Mouse (Mus musculus) lung, embryonic 16.5 days (tissue): ENCODE results near the gene Pah. TPM values are rescaled to one million over a fixed set of nuclear protein-coding genes. Genes with fewer than 3 reads are reported as not detected.

Experiments
- ATAC-seq: fragments of 200-750 bp; cut with Nextera tagmentation; 2 replicates; pipeline ENCODE4 v1.8.0; 2017; ENCODE audit warnings: low read depth, mild to moderate bottlenecking, moderate library complexity
- H3K27ac ChIP-seq: fragments of 300-500 bp; sonication (generic); 2 replicates; pipeline ENCODE4 v1.5.1; 2014; ENCODE audit warnings: mild to moderate bottlenecking, control low read depth, low read length
- H3K27me3 ChIP-seq: fragments of 300-500 bp; sonication (generic); 2 replicates; pipeline ENCODE4 v1.6.1; 2014; ENCODE audit warnings: low read depth, low read length, mixed read lengths; ENCODE audit not compliant: control insufficient read depth, insufficient read depth
- H3K36me3 ChIP-seq: fragments of 300-500 bp; sonication (generic); 2 replicates; pipeline ENCODE4 v1.6.1; 2014; ENCODE audit warnings: low read length; ENCODE audit not compliant: control insufficient read depth, insufficient read depth
- H3K4me1 ChIP-seq: fragments of 300-500 bp; sonication (generic); replicated peaks from 2 replicates; pipeline ENCODE4 v1.6.1; 2014; ENCODE audit warnings: low read length, mixed read lengths; ENCODE audit not compliant: control insufficient read depth, insufficient read depth
- H3K4me2 ChIP-seq: fragments of 300-500 bp; sonication (generic); 2 replicates; pipeline ENCODE4 v1.6.1; 2014; ENCODE audit warnings: low read depth, low read length, control low read depth
- H3K4me3 ChIP-seq: fragments of 300-500 bp; sonication (generic); 2 replicates; pipeline ENCODE4 v1.5.1; 2014; ENCODE audit warnings: mild to moderate bottlenecking, low read length, control low read depth
- H3K9ac ChIP-seq: fragments of 300-500 bp; sonication (generic); 2 replicates; pipeline ENCODE4 v1.6.1; 2014; ENCODE audit warnings: low read length, control low read depth
- H3K9me3 ChIP-seq: fragments of 300-500 bp; sonication (generic); 2 replicates; pipeline ENCODE4 v1.6.1; 2016; ENCODE audit warnings: low read length; ENCODE audit not compliant: control insufficient read depth
- WGBS: fragments of 180-500 bp; shearing (Covaris S2); extraction: QIAGEN DNeasy Blood & Tissue Kit; methylation state at CpG from one replicate; pipeline ENCODE4 v1.1.7; 2014; 5-methylcytosine and 5-hydroxymethylcytosine counted together
- polyA plus RNA-seq: library from polyadenylated mRNA; unstranded; fragments of >200 nt; fragmentation: Nextera tagmentation; extraction: Ambion mirVana; gene quantifications from 2 replicates; pipeline ENCODE4 v1.2.1, GENCODE M21; 2015

Pah gene
- polyA plus RNA-seq, 1 experiment from 2014 or later: 0.16 TPM

DNA sequence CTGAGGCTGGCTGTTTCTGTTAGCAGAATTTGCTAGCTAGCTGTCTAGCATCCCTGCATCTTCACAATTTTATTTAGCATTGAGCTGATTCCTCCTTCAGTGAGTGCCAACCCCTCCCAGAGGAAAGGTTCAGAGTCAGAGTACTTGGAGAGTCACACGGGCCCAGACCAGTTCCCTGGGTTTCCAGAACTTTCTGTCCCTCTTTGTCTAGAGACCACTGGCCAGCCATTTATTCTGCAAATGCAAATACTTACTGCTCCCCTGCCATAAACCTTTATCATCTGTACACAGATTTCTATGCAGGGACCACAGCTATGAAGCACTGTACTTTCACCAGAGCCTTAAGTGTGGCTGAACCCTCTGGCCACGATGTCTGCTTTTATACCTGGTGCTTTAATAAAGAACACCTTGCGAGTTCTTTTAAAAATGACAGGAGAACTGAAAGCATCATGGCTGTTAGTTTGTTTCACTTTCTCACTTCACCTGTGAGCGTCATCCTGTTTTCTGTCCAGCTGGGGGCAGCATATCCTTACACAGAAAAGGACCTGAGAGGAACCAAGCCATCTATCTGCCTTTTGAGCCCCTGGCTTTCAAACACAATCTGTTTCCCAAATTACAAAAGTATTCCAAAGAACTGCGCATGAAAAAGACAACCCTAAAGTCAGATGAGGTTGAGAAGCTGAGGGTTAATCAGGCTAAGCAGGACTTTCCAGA is 74.9 kb downstream of the Pah start:
- 35% methylated on average over 5 of the region's 5 CpGs for WGBS
- ATAC-seq: no peak

DNA sequence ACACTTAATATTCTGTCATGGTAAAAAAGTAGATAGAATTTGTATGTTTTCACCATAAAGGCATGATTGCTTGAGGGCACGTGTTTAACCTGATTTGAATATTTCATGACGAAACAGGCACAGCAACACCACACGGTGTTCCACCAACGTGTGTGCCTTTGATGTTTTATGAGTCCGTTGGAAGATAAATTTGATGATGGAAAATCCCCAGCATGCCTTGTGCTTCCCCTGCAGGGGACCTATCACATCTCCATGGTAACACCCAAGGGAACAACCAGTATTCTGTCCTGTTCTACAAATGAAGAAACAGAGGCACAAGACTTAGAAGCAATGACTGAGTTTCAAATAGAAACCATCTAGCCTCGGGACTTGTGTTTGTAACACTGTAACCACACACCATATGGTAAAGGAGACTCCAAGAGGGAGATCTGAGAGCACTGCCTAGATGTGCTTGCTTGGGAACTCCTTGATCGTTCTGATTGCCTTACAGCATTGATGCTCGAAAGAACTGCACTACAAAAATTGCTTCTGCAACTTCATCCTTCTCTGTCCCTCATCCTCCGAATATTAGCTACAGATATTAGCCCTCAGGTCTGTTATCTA is 75.6 kb downstream of the Pah start:
- H3K9me3 ChIP-seq: no peaks in the 10 kb centered on the region
- no peaks in the 10 kb centered on the region for H3K4me1 ChIP-seq
- H3K9ac ChIP-seq: no peak overlapping the region
- no peak for ATAC-seq
- no peaks in the 10 kb centered on the region for H3K27me3 ChIP-seq
- no peak overlapping the region for H3K27ac ChIP-seq
- 57% methylated on average over 9 of the region's 9 CpGs for WGBS
- H3K4me2 ChIP-seq: no peak overlapping the region
- no peak overlapping the region for H3K4me3 ChIP-seq
- no peaks in the 10 kb centered on the region for H3K36me3 ChIP-seq

More for the DNA sequence above, 74.9 kb downstream of the Pah start:
- no peak overlapping the region; the same call in 1 of the 2 replicates for H3K4me2 ChIP-seq
- H3K9me3 ChIP-seq: no peaks in the 10 kb centered on the region
- no peak overlapping the region for H3K9ac ChIP-seq
- no peak overlapping the region for H3K4me3 ChIP-seq
- no peaks in the 10 kb centered on the region for H3K36me3 ChIP-seq
- no peaks in the 10 kb centered on the region for H3K27me3 ChIP-seq
- no peaks in the 10 kb centered on the region for H3K4me1 ChIP-seq
- no peak overlapping the region for H3K27ac ChIP-seq

DNA sequence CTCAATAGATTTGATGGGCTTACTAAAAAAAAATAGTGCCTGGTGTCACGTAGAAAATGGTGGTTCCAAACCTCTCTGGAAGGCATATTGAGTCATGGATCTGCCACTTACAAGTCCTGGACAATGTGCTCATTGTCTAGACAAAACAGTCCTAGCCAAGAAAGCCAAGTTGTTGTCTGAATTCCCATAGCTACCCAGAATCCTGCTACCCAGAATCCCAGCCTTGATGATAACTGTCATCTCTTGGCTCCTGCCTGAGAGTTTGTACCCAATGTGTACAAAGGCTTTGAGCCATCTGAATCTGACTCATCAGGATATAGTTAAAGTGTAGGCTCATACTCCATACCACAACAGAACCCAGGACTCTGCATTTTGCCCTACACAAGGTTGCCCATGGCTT is 80.6 kb downstream of the Pah start:
- Histone ChIP-seq H3K27me3 (no peaks in the 10 kb centered on the region), H3K4me1 (no peaks in the 10 kb centered on the region), H3K4me3 (no peak overlapping the region), H3K27ac (no peak overlapping the region), H3K36me3 (no peaks in the 10 kb centered on the region), H3K4me2 (no peak overlapping the region), H3K9me3 (no peaks in the 10 kb centered on the region), H3K9ac (no peak overlapping the region)
- WGBS: 54% methylated on average over 1 of the region's 1 CpGs
- no peak for ATAC-seq

DNA sequence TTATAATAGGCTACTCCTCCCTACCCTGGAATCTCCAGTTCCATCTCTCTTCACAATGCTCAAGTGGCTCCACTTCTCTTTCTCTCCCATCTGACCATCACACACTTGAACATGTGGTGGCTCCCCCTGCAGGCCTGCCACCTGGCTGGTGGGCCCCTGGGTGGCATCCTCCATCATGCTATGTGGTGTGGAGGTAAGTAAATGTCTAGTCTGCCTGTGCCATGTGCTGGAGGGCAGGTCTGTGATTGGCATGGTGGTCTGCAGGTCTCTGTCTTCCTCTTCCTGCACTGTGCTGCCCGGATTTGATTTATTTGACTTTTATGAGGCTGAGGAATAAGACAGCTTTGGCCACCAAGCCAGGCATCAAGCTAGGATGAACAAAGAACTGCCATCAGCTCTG is 103.6 kb downstream of the Pah start:
- no peak for ATAC-seq
- no peak overlapping the region for H3K9ac ChIP-seq
- no peaks in the 10 kb centered on the region for H3K4me1 ChIP-seq
- H3K36me3 ChIP-seq: no peaks in the 10 kb centered on the region
- H3K4me2 ChIP-seq: no peak overlapping the region
- H3K27me3 ChIP-seq: no peaks in the 10 kb centered on the region
- no peak overlapping the region for H3K27ac ChIP-seq
- no peak overlapping the region for H3K4me3 ChIP-seq
- H3K9me3 ChIP-seq: no peaks in the 10 kb centered on the region
- WGBS: 71% methylated on average over 1 of the region's 1 CpGs

Other genes with a start within 250 kb of the Pah start
- gene Ascl1, start 28.1 kb upstream of the Pah start, polyA plus RNA-seq: 0.75 and 0.99 TPM in 2 replicates